Mouse (Mus musculus): Measurements from ENCODE around the gene Fam169b.

- no peak for TF ChIP-seq POLR2A (IDR thresholded peaks at IDR 0.05; ENCODE audit: insufficient read depth, low read depth, low read length)
- TF ChIP-seq CTCF (IDR thresholded peaks at IDR 0.05), result no peak
These were observed 33.1 kb downstream of the Fam169b start for GRCm38 (mm10) chr7:68306756-68307155.

All from heart, adult 2 months (tissue).